Mouse (Mus musculus) frontal cortex, adult 2 months (tissue): ENCODE results near the gene Mrc2. TPM values are rescaled to one million over a fixed set of nuclear protein-coding genes. Genes with fewer than 3 reads are reported as not detected.
A peak's percentile ranks its signal among the peaks of the same experiment; 100 is the strongest.

Experiments used
- DNase-seq, 2 experiments: peaks; one replicate each; pipeline ENCODE4 v3.0.0; 2022; ENCODE audit warnings: low spot score in 1 of 2; ENCODE audit errors: extremely low spot score in 1 of 2
- polyA plus RNA-seq: library from polyadenylated mRNA; depleted of rRNA; stranded (reverse); fragments of >200 nt; gene quantifications from 2 replicates; pipeline ENCODE4 v1.2.3, GENCODE M21; 2012; rRNA removed

Mrc2 gene
- polyA plus RNA-seq, 1 experiment = 6.7 TPM

- DNase-seq = no peak
Observed at GRCm38 (mm10) chr11:105371818-105372217, 79.4 kb downstream of the Mrc2 start.

GRCm38 (mm10) chr11:105373881-105374280 is 81.4 kb downstream of the Mrc2 start:
- DNase-seq = no peak

- DNase-seq = no peak
Observed at GRCm38 (mm10) chr11:105374526-105375175, 82.2 kb downstream of the Mrc2 start.

- DNase-seq = no peak
Observed at GRCm38 (mm10) chr11:105375821-105376235, 83.4 kb downstream of the Mrc2 start.

GRCm38 (mm10) chr11:105385266-105385665 is 92.8 kb downstream of the Mrc2 start:
- DNase-seq = peak; percentile 78 to 81

- DNase-seq = peak; percentile 67 to 72
Observed at GRCm38 (mm10) chr11:105388636-105389035, 96.2 kb downstream of the Mrc2 start.

GRCm38 (mm10) chr11:105390290-105390689 is 97.8 kb downstream of the Mrc2 start:
- DNase-seq = peak in 1 of 2 experiments; percentile 28

Other genes starting within 250 kb of the Mrc2 start
- gene Efcab3, start 229.1 kb upstream of the Mrc2 start, polyA plus RNA-seq = 2.0 and 2.3 TPM in 2 replicates
- gene Mettl2, start 166.2 kb upstream of the Mrc2 start, polyA plus RNA-seq = 24.8 and 29.0 TPM in 2 replicates
- gene Gm10842, start 145.8 kb upstream of the Mrc2 start, polyA plus RNA-seq = not detected in 2 replicates
- gene Tlk2, start 113.8 kb upstream of the Mrc2 start, polyA plus RNA-seq = 43.1 and 43.4 TPM in 2 replicates
- 1.0 and 1.1 TPM in 2 replicates for gene March10, start 164.1 kb downstream of the Mrc2 start, polyA plus RNA-seq